Mouse (Mus musculus) right cerebral cortex, postnatal 36 days (tissue): Measurements from ENCODE around the gene Slc25a48.

Experiments
- DNase-seq, 2 experiments: peaks; one replicate each; pipeline ENCODE4 v3.0.0; 2022; ENCODE audit warnings: low spot score in 2 of 2, mixed read lengths in 1 of 2

The Slc25a48 gene

GRCm38 (mm10) chr13:56449239-56450030 is 11.3 kb downstream of the Slc25a48 start:
- no peak for DNase-seq

- no peak for DNase-seq
Observed at GRCm38 (mm10) chr13:56450035-56450434, 11.9 kb downstream of the Slc25a48 start.

GRCm38 (mm10) chr13:56458001-56458400 is 19.8 kb downstream of the Slc25a48 start:
- no peak for DNase-seq

- DNase-seq = no peak
Observed at GRCm38 (mm10) chr13:56461460-56461859, 23.3 kb downstream of the Slc25a48 start.

GRCm38 (mm10) chr13:56462791-56463190 is 24.6 kb downstream of the Slc25a48 start:
- no peak for DNase-seq

GRCm38 (mm10) chr13:56463261-56463660 is 25.1 kb downstream of the Slc25a48 start:
- no peak for DNase-seq

GRCm38 (mm10) chr13:56463750-56464149 is 25.6 kb downstream of the Slc25a48 start:
- DNase-seq = no peak

GRCm38 (mm10) chr13:56467786-56468185 is 29.6 kb downstream of the Slc25a48 start:
- no peak for DNase-seq

GRCm38 (mm10) chr13:56468536-56468935 is 30.4 kb downstream of the Slc25a48 start:
- DNase-seq = no peak

- no peak for DNase-seq
Observed at GRCm38 (mm10) chr13:56471211-56471610, 33.1 kb downstream of the Slc25a48 start.

GRCm38 (mm10) chr13:56471951-56472350 is 33.8 kb downstream of the Slc25a48 start:
- no peak for DNase-seq

GRCm38 (mm10) chr13:56472661-56473060 is 34.5 kb downstream of the Slc25a48 start:
- DNase-seq = no peak

GRCm38 (mm10) chr13:56475363-56475762 is 37.2 kb downstream of the Slc25a48 start:
- DNase-seq = peak in 1 of 2 experiments; percentile 25

GRCm38 (mm10) chr13:56476790-56477189 is 38.6 kb downstream of the Slc25a48 start:
- DNase-seq = no peak

- peak; percentile 17 to 31 for DNase-seq
Observed at GRCm38 (mm10) chr13:56477271-56477670, 39.1 kb downstream of the Slc25a48 start.

GRCm38 (mm10) chr13:56478027-56478426 is 39.9 kb downstream of the Slc25a48 start:
- no peak for DNase-seq

- no peak for DNase-seq
Observed at GRCm38 (mm10) chr13:56482146-56482545, 44.0 kb downstream of the Slc25a48 start, which contains the start of gene Il9. TSS of gene Il9 (minus strand) at chr13:56482246.

GRCm38 (mm10) chr13:56488012-56488411 is 49.9 kb downstream of the Slc25a48 start:
- no peak for DNase-seq

- DNase-seq = no peak
Observed at GRCm38 (mm10) chr13:56494440-56494839, 56.3 kb downstream of the Slc25a48 start.

- DNase-seq = no peak
Observed at GRCm38 (mm10) chr13:56500132-56500531, 62.0 kb downstream of the Slc25a48 start.

- no peak for DNase-seq
Observed at GRCm38 (mm10) chr13:56500636-56501035, 62.5 kb downstream of the Slc25a48 start.

GRCm38 (mm10) chr13:56501866-56502420 is 63.8 kb downstream of the Slc25a48 start:
- DNase-seq = no peak

- DNase-seq = no peak
Observed at GRCm38 (mm10) chr13:56506871-56507496, 68.8 kb downstream of the Slc25a48 start.
